Mouse (Mus musculus) liver, embryonic 15.5 days (tissue): ENCODE measurements around the gene Aqp9. TPM values are rescaled to one million over a fixed set of nuclear protein-coding genes. Genes with fewer than 3 reads are reported as not detected.

Experiments
- ATAC-seq: fragments of 200-750 bp; cut with Nextera tagmentation; 2 replicates; pipeline ENCODE4 v1.8.0; 2017; ENCODE audit warnings: moderate number of reproducible peaks, mild to moderate bottlenecking, moderate library complexity; ENCODE audit not compliant: insufficient read depth
- H3K27ac ChIP-seq: fragments of 300-500 bp; sonication (generic); replicated peaks from 2 replicates; pipeline ENCODE4 v1.5.1; 2015; ENCODE audit warnings: mild to moderate bottlenecking, inconsistent platforms
- H3K27me3 ChIP-seq: fragments of 300-500 bp; sonication (generic); 2 replicates; pipeline ENCODE4 v1.6.1; 2015; ENCODE audit warnings: mild to moderate bottlenecking, inconsistent platforms
- H3K36me3 ChIP-seq: fragments of 300-500 bp; sonication (generic); replicated peaks from 2 replicates; pipeline ENCODE4 v1.6.1; 2015; ENCODE audit warnings: moderate library complexity, mild to moderate bottlenecking, inconsistent platforms
- H3K4me1 ChIP-seq: fragments of 300-500 bp; sonication (generic); replicated peaks from 2 replicates; pipeline ENCODE4 v1.6.1; 2015; ENCODE audit warnings: inconsistent platforms
- H3K4me2 ChIP-seq: fragments of 300-500 bp; sonication (generic); 2 replicates; pipeline ENCODE4 v1.6.1; 2015; ENCODE audit warnings: moderate library complexity, mild to moderate bottlenecking, inconsistent platforms
- H3K4me3 ChIP-seq: fragments of 300-500 bp; sonication (generic); replicated peaks from 2 replicates; pipeline ENCODE4 v1.5.1; 2015; ENCODE audit warnings: mild to moderate bottlenecking, inconsistent platforms
- H3K9ac ChIP-seq: fragments of 300-500 bp; sonication (generic); 2 replicates; pipeline ENCODE4 v1.6.1; 2015; ENCODE audit warnings: moderate library complexity, mild to moderate bottlenecking, inconsistent platforms
- H3K9me3 ChIP-seq: fragments of 300-500 bp; sonication (generic); replicated peaks from 2 replicates; pipeline ENCODE4 v1.6.1; 2016; ENCODE audit warnings: inconsistent platforms
- WGBS: fragments of 180-500 bp; shearing (Covaris S2); methylation state at CpG from one replicate; pipeline ENCODE4 v1.1.7; 2015; ENCODE audit warnings: mixed read lengths; ENCODE audit not compliant: insufficient replicate concordance; 5-methylcytosine and 5-hydroxymethylcytosine counted together
- polyA plus RNA-seq: library from polyadenylated mRNA; unstranded; fragments of >200 nt; fragmentation: Nextera tagmentation; extraction: Ambion mirVana; gene quantifications from 2 replicates; pipeline ENCODE4 v1.2.1, GENCODE M21; 2015

Gene Aqp9
- polyA plus RNA-seq, 1 experiment from 2014 or later: 7.7 TPM

DNA sequence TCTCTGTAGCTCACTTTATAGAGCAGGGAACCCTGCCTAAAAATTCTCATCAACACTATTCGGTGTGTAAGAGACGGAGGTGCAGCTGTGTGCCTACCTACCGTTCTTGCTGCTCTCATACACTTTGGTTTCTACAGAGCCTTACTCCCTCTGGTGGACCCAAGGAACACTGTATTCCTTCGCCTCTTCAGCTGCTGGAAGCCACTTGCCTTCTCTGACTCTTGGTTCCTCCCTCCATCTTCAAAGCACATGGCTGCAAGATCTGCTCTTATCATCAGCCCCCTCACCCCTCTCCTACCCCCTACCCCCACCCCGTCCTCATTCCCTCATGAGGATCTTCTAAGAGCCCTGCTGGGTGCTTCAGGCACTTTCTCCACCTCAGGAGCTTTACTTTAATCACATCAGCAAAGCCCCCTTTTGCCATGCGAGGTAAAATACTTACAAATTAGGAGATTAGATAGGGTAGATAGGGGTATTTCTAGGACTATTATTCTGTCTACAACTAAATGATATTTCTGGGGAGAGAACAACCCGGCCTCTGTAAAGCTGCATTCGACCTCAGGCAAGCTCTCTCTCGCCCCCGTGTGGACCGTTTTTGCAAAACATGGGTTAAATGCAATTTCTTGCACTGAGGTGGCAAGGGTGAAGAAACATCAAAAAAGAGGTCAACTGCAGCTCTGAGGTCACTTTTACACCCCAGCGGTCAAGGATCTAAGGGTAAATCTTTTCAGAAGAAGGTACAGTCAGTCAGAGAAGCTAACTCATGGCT lies 20.3 kb upstream of the Aqp9 start:
- Histone ChIP-seq H3K27ac (peak overlapping the region; percentile 25), H3K27me3 (no peaks in the 10 kb centered on the region), H3K36me3 (no peaks in the 10 kb centered on the region), H3K9ac (peak overlapping the region; percentile 35), H3K4me3 (peak overlapping the region; percentile 16; the same call in 1 of the 2 replicates), H3K4me1 (peaks cover 44% of the 10 kb centered on the region), H3K9me3 (no peaks in the 10 kb centered on the region), H3K4me2 (peak overlapping the region; percentile 60)
- peak; percentile 93 for ATAC-seq
- WGBS: 2% methylated on average over 12 of the region's 12 CpGs

- Histone ChIP-seq H3K4me2 (no peak overlapping the region), H3K9me3 (no peaks in the 10 kb centered on the region), H3K36me3 (no peaks in the 10 kb centered on the region), H3K9ac (no peak overlapping the region), H3K4me1 (peaks cover 47% of the 10 kb centered on the region), H3K27ac (no peak overlapping the region), H3K4me3 (no peak overlapping the region), H3K27me3 (no peaks in the 10 kb centered on the region)
- ATAC-seq: no peak
- WGBS: 28% methylated on average over 7 of the region's 7 CpGs
These were observed 18.9 kb upstream of the Aqp9 start for GRCm38 (mm10) chr9:71187396-71187795.

DNA sequence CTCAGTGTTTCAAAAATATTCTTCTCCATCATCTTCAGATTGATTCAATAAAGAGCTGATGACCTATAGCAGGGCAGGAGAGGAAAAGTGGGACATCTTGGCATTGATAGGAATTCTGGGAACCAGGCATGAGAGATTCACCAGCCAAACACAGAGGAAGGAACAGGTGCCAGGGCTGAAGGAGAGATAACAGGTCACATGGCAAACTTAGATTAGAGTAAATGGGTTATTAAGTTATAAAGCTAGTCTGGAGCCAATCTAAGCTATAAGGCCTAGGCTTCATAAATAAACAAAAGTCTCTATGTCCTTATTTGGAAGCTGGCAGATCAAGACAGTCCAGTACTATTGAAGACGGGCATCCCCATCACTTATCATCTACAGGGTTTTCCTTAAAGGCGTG lies 17.3 kb upstream of the Aqp9 start:
- Histone ChIP-seq H3K27ac (no peak overlapping the region; the same call in 1 of the 2 replicates), H3K9me3 (no peaks in the 10 kb centered on the region), H3K36me3 (no peaks in the 10 kb centered on the region), H3K4me1 (peaks cover 48% of the 10 kb centered on the region), H3K27me3 (no peaks in the 10 kb centered on the region), H3K9ac (no peak overlapping the region), H3K4me2 (no peak overlapping the region), H3K4me3 (no peak overlapping the region)
- WGBS: 59% methylated on average over 2 of the region's 2 CpGs
- peak; percentile 42 for ATAC-seq

GRCm38 (mm10) chr9:71185285-71185684 lies 16.8 kb upstream of the Aqp9 start:
- H3K9me3 ChIP-seq: no peaks in the 10 kb centered on the region
- ATAC-seq: no peak
- H3K4me1 ChIP-seq: peaks cover 52% of the 10 kb centered on the region
- H3K27me3 ChIP-seq: no peaks in the 10 kb centered on the region
- no peak overlapping the region for H3K4me2 ChIP-seq
- H3K27ac ChIP-seq: no peak overlapping the region
- H3K36me3 ChIP-seq: no peaks in the 10 kb centered on the region
- H3K4me3 ChIP-seq: no peak overlapping the region
- no peak overlapping the region for H3K9ac ChIP-seq

GRCm38 (mm10) chr9:71179964-71180700 lies 11.7 kb upstream of the Aqp9 start:
- H3K27me3 ChIP-seq: no peaks in the 10 kb centered on the region
- 57% methylated on average over 8 of the region's 8 CpGs for whole genome bisulfite sequencing
- no peaks in the 10 kb centered on the region for H3K36me3 ChIP-seq
- H3K4me2 ChIP-seq: 0 out of 2 replicates have a peak overlapping the region, but pooled peaks have one; percentile 11
- ATAC-seq: no peak
- H3K4me3 ChIP-seq: no peak overlapping the region
- no peak overlapping the region for H3K9ac ChIP-seq
- peaks cover 49% of the 10 kb centered on the region for H3K4me1 ChIP-seq
- 0 out of 2 replicates have a peak overlapping the region, but pooled peaks have one; percentile 3 for H3K27ac ChIP-seq
- H3K9me3 ChIP-seq: no peaks in the 10 kb centered on the region

DNA sequence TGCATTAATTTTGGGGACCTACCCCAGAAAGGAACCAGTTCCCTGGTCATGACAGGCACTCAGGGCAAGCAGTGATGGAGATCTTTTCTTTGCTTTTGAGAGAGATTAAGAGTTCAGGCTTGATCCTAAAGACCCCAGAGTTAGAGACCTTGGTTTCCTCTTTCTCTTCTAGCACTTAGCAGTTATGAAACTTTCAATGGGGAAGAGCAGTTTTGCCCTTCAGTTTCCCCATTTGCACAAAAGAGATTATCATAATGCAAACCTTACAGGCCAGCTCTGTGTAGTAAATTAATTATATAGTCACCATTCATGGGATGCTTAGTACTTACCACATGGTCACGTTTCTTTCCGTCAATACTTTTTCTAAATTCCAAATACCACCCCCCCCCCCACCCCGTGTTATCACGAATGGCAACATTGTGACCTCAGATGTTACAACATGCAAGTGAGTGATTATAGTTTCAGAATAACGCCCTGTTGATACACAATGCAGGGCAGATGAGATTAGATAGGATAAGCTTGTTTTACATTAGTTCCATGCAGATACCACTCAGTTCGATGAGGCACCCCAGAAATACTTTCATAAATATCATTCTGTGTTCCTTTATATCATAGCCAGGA lies 10.9 kb upstream of the Aqp9 start:
- no peaks in the 10 kb centered on the region for H3K36me3 ChIP-seq
- no peak overlapping the region for H3K4me3 ChIP-seq
- H3K4me2 ChIP-seq: 0 out of 2 replicates have a peak overlapping the region, but pooled peaks have one; percentile 11
- H3K9ac ChIP-seq: no peak overlapping the region
- H3K27me3 ChIP-seq: no peaks in the 10 kb centered on the region
- peaks cover 49% of the 10 kb centered on the region for H3K4me1 ChIP-seq
- peak; percentile 53; the same call in 1 of the 2 replicates for ATAC-seq
- H3K27ac ChIP-seq: peak overlapping the region; percentile 53; the same call in 1 of the 2 replicates
- WGBS: 14% methylated on average over 6 of the region's 6 CpGs
- H3K9me3 ChIP-seq: no peaks in the 10 kb centered on the region

DNA sequence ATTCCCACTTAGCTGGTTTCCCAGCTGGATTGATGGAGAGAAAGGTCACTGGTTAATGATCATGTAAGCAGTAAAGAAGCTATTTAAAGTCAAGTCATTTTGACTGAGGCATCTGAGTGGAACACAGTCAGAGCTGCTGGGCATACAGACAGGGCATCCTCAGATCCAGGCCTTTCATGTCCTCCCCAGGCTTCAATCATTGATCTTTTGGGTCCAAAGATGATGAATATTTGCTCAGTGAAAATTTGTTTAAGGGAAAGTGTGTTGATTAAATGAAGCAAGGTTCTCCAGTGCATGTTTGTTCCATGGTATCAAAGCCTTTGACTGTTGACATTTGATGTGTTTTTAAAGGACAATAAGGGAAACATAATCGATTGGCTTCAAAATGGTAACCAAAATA lies 7.2 kb upstream of the Aqp9 start:
- Histone ChIP-seq H3K4me2 (no peak overlapping the region), H3K36me3 (no peaks in the 10 kb centered on the region), H3K27ac (no peak overlapping the region; the same call in 1 of the 2 replicates), H3K4me1 (peaks cover 68% of the 10 kb centered on the region), H3K27me3 (no peaks in the 10 kb centered on the region), H3K4me3 (no peak overlapping the region), H3K9me3 (no peaks in the 10 kb centered on the region), H3K9ac (no peak overlapping the region)
- 62% methylated on average over 1 of the region's 1 CpGs for WGBS
- 0 out of 2 replicates have a peak, but pooled peaks have one; percentile 20 for ATAC-seq

DNA sequence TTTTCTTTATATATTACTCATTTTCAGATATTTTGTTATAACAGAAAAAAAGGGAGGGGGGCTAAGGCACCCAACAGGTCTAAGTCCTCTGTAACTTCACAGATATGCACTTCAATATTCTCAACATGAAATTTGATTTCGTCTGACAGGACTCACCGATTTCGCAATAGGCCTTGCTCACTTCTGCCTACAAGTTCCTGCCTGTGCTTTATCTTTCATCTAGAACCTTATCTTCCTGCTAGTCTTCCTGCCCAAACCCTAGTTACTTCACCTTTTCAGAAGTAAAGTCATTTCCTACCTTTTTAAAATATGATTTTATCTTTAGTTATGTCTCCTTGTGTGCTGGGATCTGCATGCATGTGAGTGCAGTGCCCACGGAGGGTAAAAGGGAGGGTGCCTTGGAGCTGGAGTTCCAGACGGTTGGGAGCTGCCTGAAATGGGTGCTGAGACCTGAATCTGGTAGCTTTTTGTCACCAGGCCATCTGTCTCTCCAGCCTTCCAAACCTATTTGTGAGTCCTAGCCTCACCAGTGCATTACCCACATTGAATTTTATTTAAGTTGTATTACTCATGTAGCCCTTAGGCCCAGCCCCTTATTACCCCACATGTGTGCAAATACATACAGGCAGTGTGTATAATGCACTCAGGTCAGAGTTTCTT lies 6.0 kb upstream of the Aqp9 start:
- Histone ChIP-seq H3K27me3 (no peaks in the 10 kb centered on the region), H3K9me3 (no peaks in the 10 kb centered on the region), H3K4me3 (no peak overlapping the region), H3K4me2 (no peak overlapping the region), H3K36me3 (no peaks in the 10 kb centered on the region), H3K4me1 (peaks cover 56% of the 10 kb centered on the region), H3K9ac (no peak overlapping the region), H3K27ac (peak overlapping the region; percentile 21; the same call in 1 of the 2 replicates)
- 22% methylated on average over 5 of the region's 5 CpGs for WGBS
- ATAC-seq: no peak

DNA sequence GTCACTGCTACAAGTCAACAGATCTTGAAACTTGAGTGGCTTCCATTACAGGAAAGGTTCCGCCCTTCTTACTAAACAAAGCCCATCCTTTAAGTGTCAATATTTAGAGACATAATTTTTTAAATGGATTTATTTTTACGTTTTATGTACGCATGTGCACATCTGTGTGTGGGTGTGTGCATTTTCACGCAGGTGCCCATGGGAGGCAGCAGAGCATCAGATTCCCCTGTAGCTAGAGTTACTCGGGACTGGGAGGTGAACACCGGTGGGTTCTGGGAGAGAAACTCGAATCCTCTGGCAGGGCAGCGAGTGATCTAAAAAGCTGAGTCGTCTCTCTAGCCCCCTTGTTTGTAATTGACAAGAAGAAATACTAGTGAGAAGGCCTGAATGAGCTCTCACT lies 5.1 kb upstream of the Aqp9 start:
- Histone ChIP-seq H3K4me3 (no peak overlapping the region), H3K27ac (peak overlapping the region; percentile 6; the same call in 1 of the 2 replicates), H3K4me1 (peaks cover 56% of the 10 kb centered on the region), H3K27me3 (no peaks in the 10 kb centered on the region), H3K36me3 (no peaks in the 10 kb centered on the region), H3K9ac (no peak overlapping the region), H3K4me2 (no peak overlapping the region), H3K9me3 (no peaks in the 10 kb centered on the region)
- WGBS: 58% methylated on average over 9 of the region's 9 CpGs
- no peak for ATAC-seq

DNA sequence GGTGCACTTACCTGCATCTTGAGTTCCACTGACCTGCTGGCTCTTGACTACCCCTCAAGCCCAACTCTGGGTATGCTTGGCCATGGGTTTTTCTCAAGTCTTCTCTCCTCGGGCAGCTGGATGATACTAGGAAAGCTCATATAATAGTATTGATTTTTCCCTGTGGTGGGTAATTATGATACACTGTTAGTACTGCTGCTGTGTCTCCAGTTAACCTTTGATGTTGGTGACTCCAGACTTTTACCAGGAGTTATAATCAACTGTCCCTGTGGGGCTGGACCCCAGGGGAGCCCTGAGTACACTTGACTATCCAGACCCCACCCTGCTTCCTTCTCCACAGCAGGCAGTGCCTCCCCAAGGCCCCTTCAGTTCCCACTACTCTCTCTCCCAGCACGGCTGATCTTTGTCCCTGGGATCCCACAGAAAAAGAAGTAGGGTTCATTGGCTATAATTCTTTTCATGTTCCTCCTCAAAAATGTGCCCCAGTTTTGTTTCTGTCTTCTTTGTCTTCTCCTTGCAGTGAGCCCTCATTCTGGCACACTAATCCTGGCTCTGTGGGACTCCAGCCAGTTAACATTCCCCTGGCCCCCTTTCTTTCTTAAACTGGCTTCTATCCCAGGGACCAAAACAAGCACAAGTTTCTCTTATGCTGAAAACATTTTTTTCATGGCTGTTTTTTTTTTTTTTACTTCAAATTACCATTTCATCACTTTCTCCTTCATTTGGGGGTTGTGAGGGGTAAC lies 838 bp downstream of the Aqp9 start:
- H3K4me1 ChIP-seq: peaks cover 79% of the 10 kb centered on the region
- WGBS: 30% methylated on average over 2 of the region's 2 CpGs
- H3K27ac ChIP-seq: peak overlapping the region; percentile 97

More for the DNA sequence above, 838 bp downstream of the Aqp9 start:
- Histone ChIP-seq H3K9me3 (no peaks in the 10 kb centered on the region), H3K9ac (peak overlapping the region; percentile 25; the same call in 1 of the 2 replicates), H3K4me3 (no peak overlapping the region), H3K27me3 (no peaks in the 10 kb centered on the region), H3K36me3 (no peaks in the 10 kb centered on the region), H3K4me2 (peak overlapping the region; percentile 60)
- no peak for ATAC-seq
